Mouse (Mus musculus) forebrain, embryonic 10.5 days (tissue): ENCODE measurements around the gene H2afy2. TPM values are rescaled to one million over a fixed set of nuclear protein-coding genes. Genes with fewer than 3 reads are reported as not detected.

Experiments
- DNase-seq: peaks from one replicate; pipeline ENCODE4 v3.0.0-alpha.2; 2017; ENCODE audit warnings: low spot score; ENCODE audit errors: extremely low spot score
- H3K27ac ChIP-seq: fragments of 300-500 bp; sonication (generic); 2 replicates; pipeline ENCODE4 v1.5.1; 2016; ENCODE audit warnings: mild to moderate bottlenecking
- H3K27me3 ChIP-seq: fragments of 300-500 bp; sonication (generic); 2 replicates; pipeline ENCODE4 v1.6.1; 2016; ENCODE audit warnings: mild to moderate bottlenecking; ENCODE audit not compliant: poor library complexity, severe bottlenecking
- H3K36me3 ChIP-seq: fragments of 300-500 bp; sonication (generic); replicated peaks from 2 replicates; pipeline ENCODE4 v1.6.1; 2016; ENCODE audit warnings: mild to moderate bottlenecking, moderate library complexity
- H3K4me1 ChIP-seq: fragments of 300-500 bp; sonication (generic); 2 replicates; pipeline ENCODE4 v1.6.1; 2016
- H3K4me3 ChIP-seq: fragments of 300-500 bp; sonication (generic); 2 replicates; pipeline ENCODE4 v1.5.1; 2016; ENCODE audit warnings: mild to moderate bottlenecking, moderate library complexity
- H3K9me3 ChIP-seq: fragments of 300-500 bp; sonication (generic); 2 replicates; pipeline ENCODE4 v1.6.1; 2016; ENCODE audit warnings: mild to moderate bottlenecking, moderate library complexity
- WGBS: fragments of 180-500 bp; shearing (Covaris S2); methylation state at CpG from one replicate; pipeline ENCODE4 v1.1.7; 2016; 5-methylcytosine and 5-hydroxymethylcytosine counted together
- polyA plus RNA-seq: library from polyadenylated mRNA; unstranded; fragments of >200 nt; fragmentation: Nextera tagmentation; extraction: Ambion mirVana; gene quantifications from 2 replicates; pipeline ENCODE4 v1.2.1, GENCODE M21; 2016

The H2afy2 gene
- polyA plus RNA-seq, 1 experiment from 2014 or later = 330 TPM

DNA sequence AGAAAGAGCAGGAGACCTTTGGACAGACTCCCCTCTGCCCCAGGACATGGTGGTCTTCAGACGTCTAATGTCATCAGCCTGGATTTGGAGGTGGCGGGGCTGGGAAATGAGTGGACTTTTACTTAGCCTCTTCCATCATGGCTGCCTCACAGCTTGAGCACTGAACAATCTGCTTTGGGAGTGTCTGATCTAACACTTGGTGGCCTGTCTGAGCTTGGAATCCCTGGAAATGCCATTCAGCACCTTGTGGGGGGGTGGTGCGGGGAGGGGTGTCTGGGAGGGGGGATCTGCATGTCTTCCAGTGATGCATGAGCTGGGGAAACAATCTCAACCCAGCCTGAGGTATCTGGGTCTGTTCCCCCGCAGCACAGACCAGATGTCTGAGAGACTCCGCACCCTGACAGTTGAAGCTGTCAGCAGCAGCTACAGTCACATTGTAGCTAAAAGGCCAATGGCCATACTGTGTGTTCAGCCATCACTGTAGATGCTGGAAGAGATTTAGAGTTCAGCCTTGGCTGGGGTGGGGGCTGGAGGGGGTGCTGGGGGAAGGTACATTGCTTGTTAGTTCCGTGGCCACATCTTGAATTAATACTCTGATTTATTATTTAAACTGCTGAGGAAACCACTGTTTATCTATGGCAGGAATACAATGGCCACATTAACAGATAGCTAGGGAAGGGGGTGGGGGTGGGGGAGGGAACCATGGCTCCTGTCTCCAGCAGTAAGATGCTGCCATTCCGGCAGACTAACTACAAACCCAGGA is 39.2 kb upstream of the H2afy2 start:
- DNase-seq = no peak
- H3K27ac ChIP-seq = peak overlapping the region; percentile 78
- WGBS = 63% methylated on average over 7 of the region's 7 CpGs
- H3K9me3 ChIP-seq = no peaks in the 10 kb centered on the region
- H3K27me3 ChIP-seq = peaks cover 5% of the 10 kb centered on the region; the same call in 1 of the 2 replicates
- H3K4me1 ChIP-seq = peaks cover 43% of the 10 kb centered on the region
- H3K4me3 ChIP-seq = no peak overlapping the region
- no peaks in the 10 kb centered on the region for H3K36me3 ChIP-seq

DNA sequence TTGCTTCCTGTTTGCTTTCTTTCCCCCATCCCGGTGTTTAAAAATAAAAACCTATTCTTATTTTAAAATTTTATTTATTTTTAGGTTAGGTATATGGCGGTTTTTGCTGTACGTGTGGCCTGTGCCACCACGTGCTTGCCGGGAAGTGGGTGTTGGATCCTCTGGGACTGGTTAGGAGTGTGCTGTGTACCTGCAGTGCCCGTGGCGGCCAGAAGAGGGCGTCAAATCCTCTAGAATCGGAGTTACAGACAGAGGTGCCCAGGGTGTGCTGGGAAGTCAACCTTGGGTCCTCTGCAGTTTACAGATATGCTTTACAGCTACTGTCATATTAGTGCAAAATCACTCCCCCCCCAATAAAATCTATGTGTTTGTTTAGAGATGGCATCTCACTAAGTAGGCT is 36.1 kb upstream of the H2afy2 start:
- Histone ChIP-seq H3K27me3 (no peaks in the 10 kb centered on the region), H3K36me3 (no peaks in the 10 kb centered on the region), H3K4me3 (no peak overlapping the region), H3K4me1 (peaks cover 14% of the 10 kb centered on the region; the same call in 1 of the 2 replicates), H3K9me3 (no peaks in the 10 kb centered on the region), H3K27ac (no peak overlapping the region)
- WGBS = 55% methylated on average over 9 of the region's 9 CpGs
- DNase-seq = no peak

DNA sequence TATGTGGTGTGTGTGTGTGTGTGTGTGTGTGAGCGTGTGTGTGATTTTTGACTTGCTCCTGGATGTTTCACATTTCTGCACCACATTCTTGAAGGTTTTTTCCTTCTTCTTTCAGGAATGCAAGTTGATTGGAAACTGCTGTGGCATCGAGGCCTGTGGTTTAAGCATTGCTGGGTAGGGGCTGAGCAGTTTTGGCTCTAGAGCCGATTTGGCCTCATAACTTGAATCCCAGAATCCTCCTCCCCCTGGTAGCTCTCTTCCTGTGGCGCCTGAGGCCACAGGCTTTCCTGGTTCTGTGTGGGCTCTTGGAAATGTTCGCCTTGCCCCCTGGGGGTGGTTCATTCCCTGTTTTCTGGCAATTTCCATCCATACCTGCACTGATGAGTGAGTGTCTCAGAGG is 28.0 kb upstream of the H2afy2 start:
- 56% methylated on average over 5 of the region's 5 CpGs for WGBS
- Histone ChIP-seq H3K36me3 (no peaks in the 10 kb centered on the region), H3K27me3 (no peaks in the 10 kb centered on the region), H3K4me1 (peaks cover 11% of the 10 kb centered on the region; the same call in 1 of the 2 replicates), H3K27ac (peak overlapping the region; percentile 72), H3K9me3 (peaks cover 5% of the 10 kb centered on the region; the same call in 1 of the 2 replicates), H3K4me3 (no peak overlapping the region)
- peak; percentile 30 for DNase-seq

DNA sequence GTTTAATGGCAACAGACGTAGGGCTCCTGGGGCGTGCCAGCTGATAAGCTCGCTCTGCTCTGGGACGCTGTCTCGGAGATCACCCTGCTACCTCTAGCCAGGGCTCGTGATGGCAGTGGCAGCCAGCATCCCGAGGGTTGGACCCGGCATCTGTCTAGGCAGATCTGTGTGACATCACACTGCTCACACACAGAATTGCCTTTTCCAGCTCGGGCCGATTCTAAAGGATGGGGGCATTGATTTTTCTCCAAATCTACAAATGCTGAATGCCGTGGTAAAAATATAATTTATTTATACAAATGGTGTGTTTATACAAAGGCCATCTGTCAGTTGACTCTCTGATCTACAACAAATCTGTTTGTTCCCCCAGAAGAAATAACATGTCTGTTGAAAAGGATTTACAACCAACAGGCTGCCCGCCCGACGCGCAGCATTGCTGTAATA is 14.2 kb upstream of the H2afy2 start:
- Histone ChIP-seq H3K36me3 (no peaks in the 10 kb centered on the region), H3K9me3 (peaks cover 4% of the 10 kb centered on the region; the same call in 1 of the 2 replicates), H3K27me3 (no peaks in the 10 kb centered on the region), H3K27ac (no peak overlapping the region), H3K4me3 (no peak overlapping the region), H3K4me1 (peaks cover 18% of the 10 kb centered on the region)
- WGBS = 94% methylated on average over 15 of the region's 15 CpGs
- DNase-seq = no peak

- no peak overlapping the region for H3K4me3 ChIP-seq
- H3K4me1 ChIP-seq = peaks cover 18% of the 10 kb centered on the region
- H3K27ac ChIP-seq = no peak overlapping the region
- no peak for DNase-seq
- H3K27me3 ChIP-seq = no peaks in the 10 kb centered on the region
- H3K36me3 ChIP-seq = no peaks in the 10 kb centered on the region
- 54% methylated on average over 8 of the region's 8 CpGs for WGBS
- H3K9me3 ChIP-seq = peaks cover under 1% of the 10 kb centered on the region; the same call in 1 of the 2 replicates
These were observed 11.5 kb upstream of the H2afy2 start for GRCm38 (mm10) chr10:61795458-61795857.

DNA sequence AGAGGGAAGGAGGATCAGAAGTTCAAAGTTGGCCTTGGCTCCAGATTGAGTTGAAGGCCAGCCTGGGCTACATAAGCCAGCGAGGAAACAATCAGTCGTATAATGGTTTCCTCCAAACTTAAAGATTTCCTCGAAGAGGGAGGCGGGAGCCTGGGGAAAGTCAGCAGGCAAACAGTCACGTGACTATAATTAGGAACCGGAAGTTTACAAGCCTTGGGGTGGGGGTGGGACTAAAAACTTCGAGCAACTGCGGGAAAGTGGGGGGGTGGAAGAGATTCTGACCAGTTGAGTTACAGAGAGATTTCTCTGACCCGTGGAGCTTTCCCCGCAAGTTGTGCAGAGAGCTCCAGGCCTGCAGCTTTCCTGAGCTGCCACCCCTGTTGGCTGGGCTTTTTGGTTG is 11.0 kb upstream of the H2afy2 start:
- Histone ChIP-seq H3K27me3 (no peaks in the 10 kb centered on the region), H3K4me3 (no peak overlapping the region)
- DNase-seq = no peak

GRCm38 (mm10) chr10:61793015-61793414 is 9.1 kb upstream of the H2afy2 start:
- H3K27me3 ChIP-seq = no peaks in the 10 kb centered on the region
- no peak for DNase-seq
- 55% methylated on average over 8 of the region's 8 CpGs for WGBS
- no peak overlapping the region for H3K27ac ChIP-seq
- no peaks in the 10 kb centered on the region for H3K9me3 ChIP-seq
- H3K36me3 ChIP-seq = no peaks in the 10 kb centered on the region
- no peak overlapping the region for H3K4me3 ChIP-seq
- peaks cover 18% of the 10 kb centered on the region for H3K4me1 ChIP-seq

More for the DNA sequence above, 11.0 kb upstream of the H2afy2 start:
- no peaks in the 10 kb centered on the region for H3K9me3 ChIP-seq
- no peaks in the 10 kb centered on the region for H3K36me3 ChIP-seq
- peaks cover 18% of the 10 kb centered on the region for H3K4me1 ChIP-seq
- WGBS = 68% methylated on average over 10 of the region's 10 CpGs
- no peak overlapping the region for H3K27ac ChIP-seq

DNA sequence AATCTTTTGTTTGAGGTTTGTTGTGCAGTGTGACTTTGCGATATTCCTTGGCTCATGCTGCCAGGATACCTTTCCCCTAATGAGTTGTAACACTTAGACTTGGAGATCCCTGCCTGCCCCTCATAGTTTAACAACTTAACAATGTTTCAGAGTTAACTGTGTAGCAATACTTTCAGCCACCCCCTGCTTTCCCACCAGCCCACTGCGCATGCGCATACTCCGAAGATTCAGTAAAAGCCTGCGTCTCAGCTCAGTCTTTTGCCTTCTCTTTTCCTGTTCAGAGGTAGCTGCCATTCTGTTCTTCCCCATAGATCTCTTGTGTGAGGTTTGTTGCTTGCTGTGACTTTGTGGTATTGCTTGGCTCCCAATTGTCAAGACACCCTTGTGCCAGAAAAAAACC is 4.6 kb upstream of the H2afy2 start:
- Histone ChIP-seq H3K27me3 (no peaks in the 10 kb centered on the region), H3K36me3 (no peaks in the 10 kb centered on the region), H3K4me1 (peaks cover 12% of the 10 kb centered on the region), H3K4me3 (no peak overlapping the region), H3K27ac (no peak overlapping the region), H3K9me3 (no peaks in the 10 kb centered on the region)
- 97% methylated on average over 5 of the region's 5 CpGs for WGBS
- no peak for DNase-seq

DNA sequence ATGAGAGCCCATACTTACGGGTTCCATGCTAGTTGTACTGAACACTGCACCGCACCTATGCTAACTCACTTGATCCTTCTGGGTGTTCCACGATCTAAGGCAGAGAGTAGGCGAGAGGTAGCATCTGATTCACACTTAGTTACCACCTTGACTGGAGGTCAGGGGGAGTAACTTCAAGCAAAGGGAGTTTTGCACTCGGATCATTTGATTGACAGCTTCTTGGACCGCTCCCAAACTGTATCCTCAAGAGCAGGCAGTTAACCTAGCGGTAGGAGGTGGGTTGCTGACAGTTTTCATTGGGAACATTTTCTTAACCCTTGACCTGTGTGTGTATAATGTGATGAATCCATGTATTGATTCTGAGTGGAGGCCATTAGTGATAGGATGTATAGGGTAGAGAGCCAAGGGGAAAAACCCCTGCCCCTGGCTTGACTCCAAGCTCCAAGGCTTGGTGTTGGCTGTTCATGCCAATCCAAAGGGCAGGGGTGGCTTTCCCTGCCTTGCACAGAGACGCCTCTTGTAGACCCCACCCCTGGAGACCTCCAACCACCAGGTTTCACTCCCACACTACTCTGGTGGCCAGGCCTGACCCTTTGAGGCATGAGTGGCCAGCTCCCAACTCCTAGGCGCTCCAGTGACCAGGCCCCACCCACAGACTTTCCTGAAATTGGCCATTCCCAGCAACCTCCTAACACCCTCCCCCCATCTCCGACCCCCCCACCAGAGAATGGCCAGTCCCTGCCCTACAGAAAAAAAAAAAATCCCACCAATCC is 3.8 kb upstream of the H2afy2 start:
- Histone ChIP-seq H3K4me1 (peaks cover 13% of the 10 kb centered on the region), H3K4me3 (no peak overlapping the region), H3K27me3 (no peaks in the 10 kb centered on the region), H3K36me3 (no peaks in the 10 kb centered on the region), H3K9me3 (no peaks in the 10 kb centered on the region), H3K27ac (no peak overlapping the region)
- 88% methylated on average over 10 of the region's 10 CpGs for WGBS
- DNase-seq = no peak

DNA sequence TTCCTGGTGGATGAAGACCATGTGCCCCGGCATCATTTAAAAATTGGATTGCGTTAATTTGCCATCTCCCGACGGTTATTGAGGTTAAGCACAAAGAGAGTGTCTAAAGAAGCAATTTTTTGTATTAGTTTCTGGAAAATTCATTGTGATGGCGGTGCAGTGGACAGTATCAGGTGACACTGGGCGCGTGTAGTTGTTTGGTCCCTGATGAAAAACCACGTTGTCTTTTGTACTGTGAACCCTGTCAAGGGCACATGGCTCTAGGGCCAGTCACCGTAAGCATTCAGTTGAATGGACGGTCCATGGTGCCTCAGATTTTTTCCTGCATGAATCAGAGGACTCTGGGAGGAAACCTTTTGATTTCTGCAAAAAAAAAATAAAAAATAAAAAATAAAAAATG is 467 bp upstream of the H2afy2 start:
- no peak for DNase-seq
- 14% methylated on average over 10 of the region's 10 CpGs for WGBS

DNA sequence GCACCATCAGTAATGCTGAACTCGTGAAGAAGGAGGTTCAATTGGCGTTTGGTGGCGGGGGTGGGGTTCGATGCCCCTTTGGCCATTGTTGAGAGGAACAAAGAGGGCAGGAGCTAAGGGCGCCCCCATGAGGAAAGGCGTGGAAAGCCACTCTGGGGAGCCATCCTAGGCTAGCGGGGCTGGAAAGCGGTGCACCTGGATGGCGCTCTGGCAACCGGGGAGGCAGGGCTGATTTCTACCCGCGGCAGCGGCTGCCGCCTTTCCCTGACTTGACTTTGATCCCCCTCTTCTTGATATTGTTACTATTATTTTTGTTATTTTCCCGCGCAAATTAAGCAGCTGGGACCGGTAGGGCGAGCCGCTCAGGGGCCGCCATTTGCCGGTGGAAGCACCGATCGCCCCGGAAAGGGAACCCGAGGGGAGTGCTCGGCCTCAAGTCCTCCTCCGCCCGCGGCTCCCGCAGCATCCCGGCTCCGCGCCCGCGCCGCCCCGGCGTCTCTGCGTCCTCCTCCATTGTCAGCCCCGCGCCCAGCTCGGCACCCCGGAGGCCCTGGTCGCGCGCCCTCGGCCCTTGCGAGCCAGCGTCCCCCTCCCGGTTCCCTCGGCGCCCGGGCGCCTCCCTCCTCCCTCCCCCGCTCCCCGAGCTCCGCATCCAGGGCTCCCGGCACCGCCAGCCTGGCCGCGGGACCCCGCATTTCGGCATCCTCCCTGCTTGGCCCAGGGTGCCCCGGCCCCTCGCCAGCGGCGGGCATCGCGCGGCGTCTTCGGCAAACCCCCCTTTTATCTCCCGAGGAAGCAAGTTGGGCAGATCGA is 942 bp downstream of the H2afy2 start:
- peak overlapping the region; percentile 100 for H3K27ac ChIP-seq
- DNase-seq = peak; percentile 81
- peaks cover 32% of the 10 kb centered on the region for H3K36me3 ChIP-seq
- under 1% methylated on average over 73 of the region's 74 CpGs for WGBS
- H3K27me3 ChIP-seq = no peaks in the 10 kb centered on the region
- peaks cover 34% of the 10 kb centered on the region for H3K4me1 ChIP-seq
- peak overlapping the region; percentile 97 for H3K4me3 ChIP-seq
- no peaks in the 10 kb centered on the region for H3K9me3 ChIP-seq

More for the DNA sequence above, 467 bp upstream of the H2afy2 start:
- no peaks in the 10 kb centered on the region for H3K9me3 ChIP-seq
- peak overlapping the region; percentile 97 for H3K4me3 ChIP-seq
- no peaks in the 10 kb centered on the region for H3K27me3 ChIP-seq
- peak overlapping the region; percentile 100 for H3K27ac ChIP-seq
- H3K4me1 ChIP-seq = peaks cover 34% of the 10 kb centered on the region
- peaks cover 18% of the 10 kb centered on the region for H3K36me3 ChIP-seq

DNA sequence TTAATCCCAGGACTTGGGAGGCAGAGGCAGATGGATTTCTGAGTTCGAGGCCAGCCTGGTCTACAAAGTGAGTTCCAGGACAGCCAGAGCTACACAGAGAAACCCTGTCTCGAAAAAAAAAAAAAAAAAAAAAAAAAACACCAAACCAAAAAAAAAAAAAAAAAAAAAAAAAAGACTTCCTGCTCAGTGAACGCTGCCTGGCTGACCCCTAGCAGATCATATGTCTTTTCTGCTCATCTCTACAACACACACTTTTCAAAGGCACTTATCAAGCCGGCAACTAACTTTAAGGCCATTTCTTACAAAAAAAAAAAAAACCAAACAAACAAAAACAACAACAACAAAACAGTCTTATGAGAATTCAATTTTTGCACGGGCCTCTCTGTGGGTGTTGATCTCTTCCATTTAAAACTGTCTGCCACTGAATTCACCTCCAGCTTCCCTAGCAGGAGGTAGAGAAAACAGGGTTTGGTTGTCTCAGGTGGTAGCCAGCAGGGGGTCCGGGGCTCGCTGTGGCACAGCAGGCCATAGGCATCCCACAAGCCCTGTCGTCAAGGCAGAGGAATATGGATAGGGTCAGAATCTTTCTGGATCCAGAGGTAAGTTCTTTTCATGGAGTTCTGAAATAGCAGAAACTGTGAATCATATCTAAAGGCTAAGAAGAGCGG is 2.4 kb downstream of the H2afy2 start:
- DNase-seq = no peak
- Histone ChIP-seq H3K4me1 (peaks cover 31% of the 10 kb centered on the region), H3K36me3 (peaks cover 43% of the 10 kb centered on the region), H3K27me3 (no peaks in the 10 kb centered on the region), H3K27ac (peak overlapping the region; percentile 100), H3K4me3 (peak overlapping the region; percentile 97), H3K9me3 (no peaks in the 10 kb centered on the region)
- WGBS = 27% methylated on average over 9 of the region's 9 CpGs
